Mouse (Mus musculus) gastrocnemius, adult 18-20 months (tissue): ENCODE measurements around the gene Actg1. TPM values are rescaled to one million over a fixed set of nuclear protein-coding genes. Genes with fewer than 3 reads are reported as not detected.

ENCODE experiments used
- DNase-seq: peaks from one replicate; pipeline ENCODE4 v3.0.0; 2021; ENCODE audit warnings: low spot score
- total RNA-seq, 2 experiments: library from RNA; stranded (reverse); gene quantifications; 2 replicates each; pipeline ENCODE4 v1.2.3; 2021

Actg1 gene
- total RNA-seq, 2 experiments from 2014 or later: 158 to 253 TPM

GRCm38 (mm10) chr11:120311561-120311960 is 36.8 kb downstream of the Actg1 start:
- DNase-seq: no peak

DNA sequence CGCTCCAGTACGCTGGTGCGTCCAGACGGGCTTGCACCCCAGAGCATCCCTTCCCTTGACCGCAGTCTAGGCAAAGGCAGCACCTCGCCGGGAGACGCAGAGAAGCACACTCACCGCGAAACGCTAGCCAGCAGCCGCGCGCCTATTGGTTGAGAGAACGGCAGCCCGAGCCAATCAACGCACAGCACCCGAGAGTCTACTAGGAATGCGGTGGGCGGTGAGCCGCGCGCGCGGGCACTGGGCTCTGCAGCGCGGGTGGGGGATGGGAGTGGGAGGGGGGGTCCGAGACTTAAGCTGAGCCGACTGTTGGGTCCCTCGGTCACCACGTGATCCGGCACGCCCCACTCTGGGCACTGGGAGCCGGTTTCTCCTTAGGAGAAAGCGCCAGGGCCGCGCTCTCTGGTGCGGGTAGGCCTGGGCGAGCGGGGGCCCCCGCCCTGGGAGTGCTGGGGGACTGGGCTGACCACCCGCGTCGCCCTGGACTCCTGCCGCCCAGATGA is 37.5 kb downstream of the Actg1 start:
- peak; percentile 88 for DNase-seq

GRCm38 (mm10) chr11:120308441-120309320 is 39.7 kb downstream of the Actg1 start:
- no peak for DNase-seq

DNA sequence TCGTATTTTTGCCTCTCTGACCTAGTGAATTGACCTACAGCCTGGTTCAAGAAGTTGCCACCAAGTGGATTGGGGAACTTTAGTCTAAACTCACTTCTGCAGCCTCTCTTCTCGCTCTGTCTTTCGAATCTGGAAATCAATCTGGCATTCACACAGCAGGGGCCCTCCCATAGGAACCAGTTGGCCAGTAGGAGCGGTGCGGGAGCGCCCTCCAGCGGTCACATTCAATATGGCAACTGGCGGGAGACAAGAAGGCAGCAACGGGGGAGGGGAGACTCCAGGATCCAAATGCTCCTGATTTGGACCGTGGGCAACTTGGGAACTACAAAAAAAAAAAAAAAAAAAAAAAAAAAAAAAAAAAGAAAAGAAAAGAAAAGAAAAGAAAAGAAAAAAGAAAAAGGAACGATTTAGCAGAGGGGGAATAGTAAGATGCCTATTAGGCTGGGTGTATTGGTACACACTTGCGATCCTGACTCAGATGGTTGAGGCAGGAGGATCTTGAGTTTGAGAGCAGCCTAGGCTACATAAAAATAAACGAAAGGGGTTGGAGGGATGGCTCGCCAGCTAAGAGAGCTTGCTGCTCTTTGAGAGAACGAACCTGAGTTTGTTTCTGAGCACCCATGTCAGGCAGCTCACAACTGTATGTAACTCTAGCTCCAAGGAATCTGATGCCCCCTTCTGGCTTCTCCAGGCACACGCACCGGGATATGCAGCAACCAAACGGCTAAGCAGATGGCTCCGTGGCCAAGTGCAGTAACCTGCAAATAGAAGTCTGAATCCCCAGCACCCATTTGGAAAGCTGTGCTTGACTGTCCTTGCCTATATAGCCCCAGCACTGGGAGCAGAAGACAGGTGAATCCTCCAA is 40.5 kb downstream of the Actg1 start:
- DNase-seq: peak; percentile 96

DNA sequence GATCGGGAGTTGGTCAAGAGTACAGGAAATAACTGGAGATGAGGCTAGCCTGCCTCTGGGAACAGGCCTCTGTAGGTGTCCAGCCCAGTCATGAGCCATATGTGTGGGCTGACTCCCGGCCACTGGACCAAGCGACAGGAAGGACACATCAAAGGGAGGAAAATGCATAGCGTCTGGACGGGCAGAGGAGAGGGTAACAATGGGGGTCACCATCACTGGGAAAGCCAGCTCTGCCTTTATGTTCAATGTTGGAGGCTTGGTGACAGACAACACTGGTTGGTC is 41.3 kb downstream of the Actg1 start:
- no peak for DNase-seq

DNA sequence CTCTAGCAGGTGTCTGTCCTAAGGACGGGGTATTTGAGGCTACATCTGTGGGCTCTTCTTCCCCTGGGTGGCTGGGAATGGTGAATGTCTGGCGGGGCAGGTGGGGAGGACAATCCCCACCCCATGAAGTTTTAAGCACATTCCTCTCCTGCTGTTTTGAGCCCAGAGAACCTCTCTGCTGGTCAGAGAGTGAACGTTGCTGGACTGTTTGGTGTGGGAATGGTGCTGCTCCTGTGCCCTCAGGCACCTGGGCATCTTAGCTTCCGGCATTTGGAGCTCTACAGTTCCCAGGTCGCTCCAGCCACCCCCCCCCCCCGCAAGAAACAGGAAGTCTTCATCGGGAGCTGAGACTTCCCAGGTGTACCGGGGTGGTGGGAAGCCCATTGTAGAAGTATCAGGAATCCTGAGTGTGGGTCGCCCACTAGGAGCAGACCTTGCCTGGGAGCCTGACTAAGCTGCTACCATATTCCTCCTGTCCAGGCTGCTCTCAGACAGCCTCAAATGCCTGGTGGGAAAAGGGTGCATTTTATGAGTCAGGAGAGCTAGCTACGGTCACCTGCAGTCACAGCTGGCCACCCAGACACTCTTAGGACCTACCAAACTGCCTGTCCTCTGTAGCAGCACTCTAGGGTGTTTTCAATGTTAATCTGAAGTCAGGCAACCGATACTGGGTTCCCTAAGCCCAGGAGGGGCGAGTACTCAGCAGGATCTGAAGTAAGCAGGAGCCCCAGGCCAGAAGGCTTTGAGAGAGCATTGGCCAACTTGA is 41.8 kb downstream of the Actg1 start:
- DNase-seq: no peak

DNA sequence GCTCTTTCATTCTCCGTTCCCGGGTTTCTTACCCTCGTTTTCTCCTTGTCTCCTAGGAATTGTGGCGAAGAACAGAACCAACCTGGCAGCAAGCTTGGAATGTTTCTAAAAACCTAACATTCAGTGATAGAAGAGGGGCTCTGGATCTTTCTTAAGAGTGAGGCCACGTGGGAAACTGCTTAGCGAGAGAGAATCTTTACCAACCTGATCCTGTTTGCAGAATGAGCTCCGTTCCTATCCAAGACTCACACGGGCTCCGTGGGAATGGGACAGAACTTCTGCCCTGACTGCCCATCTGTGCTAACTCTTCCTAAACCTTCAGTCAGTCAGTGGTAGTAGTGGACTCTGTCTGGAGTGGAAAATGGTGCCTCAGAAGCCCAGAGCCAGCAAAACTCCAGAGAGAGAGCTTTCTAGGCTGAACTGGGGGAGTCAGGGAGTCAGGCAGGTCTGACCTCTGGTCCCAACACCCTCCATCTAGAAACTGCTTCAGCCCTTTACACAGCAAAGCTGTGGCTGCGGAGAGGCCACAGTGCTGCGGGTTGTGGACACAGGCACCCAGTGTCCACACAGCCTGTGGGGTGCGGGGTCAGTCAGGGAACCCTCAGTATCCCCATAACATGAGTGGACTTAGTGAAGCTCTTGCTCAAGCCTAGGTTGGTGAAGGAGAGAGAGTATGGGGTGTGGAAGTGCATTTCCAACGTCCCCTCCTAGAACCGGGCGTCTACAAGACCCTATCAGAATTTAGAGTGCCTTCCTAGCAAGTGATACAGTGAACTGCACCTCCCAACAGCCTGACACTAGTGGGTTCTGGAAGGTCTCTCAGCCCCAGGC is 42.6 kb downstream of the Actg1 start:
- DNase-seq: no peak

- DNase-seq: peak; percentile 82
Measured at GRCm38 (mm10) chr11:120304886-120305534, 43.3 kb downstream of the Actg1 start.

GRCm38 (mm10) chr11:120304350-120304694 is 44.0 kb downstream of the Actg1 start:
- no peak for DNase-seq

GRCm38 (mm10) chr11:120303559-120304349 is 44.6 kb downstream of the Actg1 start:
- DNase-seq: no peak

DNA sequence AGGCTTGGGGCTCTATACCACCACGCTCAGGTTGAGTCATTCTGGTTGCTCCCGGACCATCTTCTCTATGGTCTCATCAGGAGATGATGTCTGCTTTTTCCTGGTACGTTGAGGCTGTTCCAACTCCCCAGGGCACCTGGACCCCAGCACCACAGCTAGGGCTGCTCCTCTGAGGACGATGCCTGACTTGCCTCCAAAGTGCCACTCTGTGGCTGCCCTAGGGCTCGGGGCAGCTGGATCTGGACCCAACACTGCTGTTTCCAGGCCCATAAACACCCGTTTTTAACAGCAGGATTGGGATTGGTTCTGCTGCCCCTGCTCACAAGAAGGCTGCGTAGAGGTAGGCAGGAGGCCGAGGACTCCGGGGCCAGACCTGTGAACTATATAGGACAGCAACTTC is 45.2 kb downstream of the Actg1 start:
- no peak for DNase-seq

- DNase-seq: no peak
Measured at GRCm38 (mm10) chr11:120299484-120299883, 48.9 kb downstream of the Actg1 start.

DNA sequence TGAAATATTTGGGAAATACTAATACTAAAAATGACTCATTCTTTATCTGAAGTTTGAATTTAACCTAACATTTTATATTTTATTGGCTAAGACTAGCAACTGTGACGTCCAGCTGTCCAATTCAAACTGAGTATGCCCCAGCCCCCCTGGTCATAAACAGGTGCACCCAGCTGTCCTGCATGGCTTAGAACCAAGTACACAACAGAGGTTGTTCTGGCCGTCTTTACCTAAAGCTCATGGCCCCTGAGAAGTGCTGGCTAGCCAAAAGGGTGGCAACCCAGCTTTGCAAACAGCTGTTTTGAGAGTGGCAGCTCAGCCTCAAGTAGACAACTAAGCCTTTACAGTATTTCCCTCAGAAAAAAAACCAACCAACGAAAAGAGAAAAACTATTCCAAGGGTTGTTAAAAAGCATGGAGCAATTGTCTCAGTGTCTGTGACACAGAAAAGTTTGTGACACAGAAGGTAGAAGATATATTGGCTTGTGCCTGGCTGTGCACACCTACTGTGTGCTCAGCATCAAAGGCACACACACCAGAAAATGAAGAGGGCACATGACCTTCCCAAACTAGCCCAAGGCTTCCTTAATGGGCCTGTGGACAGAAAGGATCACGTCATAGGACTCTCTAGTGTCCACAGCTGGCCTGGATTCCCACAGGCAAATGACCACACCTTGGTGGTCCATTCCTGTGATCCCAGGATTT is 49.8 kb downstream of the Actg1 start:
- DNase-seq: no peak

- DNase-seq: no peak
Measured at GRCm38 (mm10) chr11:120297767-120298166, 50.6 kb downstream of the Actg1 start.

DNA sequence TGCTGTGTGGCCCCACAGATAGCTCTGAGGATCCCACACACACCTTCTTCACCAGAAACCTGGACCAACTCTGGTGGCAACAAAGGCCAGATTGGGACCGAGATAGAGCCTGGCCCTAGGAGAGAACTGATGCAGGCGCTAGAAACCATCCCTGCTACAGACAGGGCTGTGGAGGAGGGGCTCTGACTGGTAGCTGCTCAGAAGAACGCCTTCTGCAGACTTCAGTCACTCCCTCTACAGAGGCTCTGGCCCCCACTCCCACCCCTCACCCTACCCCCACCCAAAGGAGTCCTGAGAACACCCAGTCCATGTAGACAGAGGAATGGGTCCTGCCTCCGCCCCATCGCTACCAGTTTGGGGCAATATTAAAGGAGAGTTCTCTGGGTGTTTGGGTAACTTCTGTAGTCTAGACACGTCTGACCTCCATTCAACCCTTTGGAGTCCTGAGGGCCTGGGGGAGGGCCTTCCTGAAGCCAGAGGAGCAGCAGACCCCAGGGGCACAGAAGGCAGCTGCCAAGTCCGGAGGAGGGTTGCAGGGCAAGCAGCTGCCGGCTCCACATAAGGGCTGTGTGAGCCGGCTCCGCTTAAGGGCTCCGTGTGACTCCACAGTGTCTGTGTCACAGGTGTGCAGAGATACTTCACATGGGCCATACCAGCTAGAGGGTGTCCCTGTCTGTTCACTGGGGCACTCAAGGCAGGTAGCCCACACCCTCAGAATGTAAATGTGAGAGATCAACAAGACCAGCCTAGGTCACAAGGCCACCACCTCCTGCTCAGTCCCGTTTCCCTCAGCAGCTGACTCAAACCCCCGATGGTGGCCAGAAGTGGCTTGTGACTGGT is 51.8 kb downstream of the Actg1 start:
- DNase-seq: no peak
